Mouse (Mus musculus) adrenal gland (tissue): ENCODE data around the gene Gm8122.
"Not testable (repeated sequence)": the region's sequence is repeated elsewhere in the genome, so short reads cannot be mapped to it uniquely, and the experiment has no call there.

ENCODE experiments used
- intact Hi-C: fragments of 180-260 bp; cut with DNase I; formaldehyde crosslinking; loops from one replicate; pipeline ENCODE4 v1.15.1; 2025
- long read RNA-seq, 2 experiments: library from polyadenylated mRNA; unstranded; transcript quantifications; one replicate each; pipeline ENCODE4 v2.0.0; 2020; ENCODE audit warnings: borderline replicate concordance in 1 of 2; ENCODE audit not compliant: insufficient replicate concordance in 1 of 2

Gm8122 gene
- long read RNA-seq, experiment 1 = 0 reads
- long read RNA-seq, experiment 2 = 0 reads

GRCm38 (mm10) chr14:43235204-43235603, at the start of gene Gm8122:
Gene Gm8122 (minus strand): TSS chr14:43235304.
- intact Hi-C loops = not testable (repeated sequence)

- intact Hi-C loops = not testable (repeated sequence)
Measured at GRCm38 (mm10) chr14:43278681-43279080, 43.6 kb upstream of the Gm8122 start.

DNA sequence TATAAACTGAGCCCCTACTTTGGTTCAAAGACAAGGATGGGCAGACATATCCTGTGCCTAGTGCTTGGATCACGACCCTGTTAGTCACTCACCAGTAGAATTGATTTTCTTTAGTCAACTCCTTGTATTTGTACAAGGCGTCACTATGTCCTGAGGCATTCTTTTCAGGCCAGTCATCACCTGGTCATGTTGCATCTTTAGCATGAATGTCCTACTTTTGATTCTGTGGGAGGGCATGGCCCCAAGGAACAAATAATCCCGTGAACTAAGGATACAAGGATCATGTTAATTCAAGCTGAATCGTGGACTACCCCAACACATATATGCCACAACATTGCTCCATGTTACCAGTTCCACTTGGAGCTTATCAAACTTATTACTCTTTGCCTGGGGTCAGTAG, 43.0 kb upstream of the Gm8122 start:
- intact Hi-C loops = not testable (repeated sequence)

GRCm38 (mm10) chr14:43277468-43277867, 42.4 kb upstream of the Gm8122 start:
- intact Hi-C loops = not testable (repeated sequence)

GRCm38 (mm10) chr14:43275752-43276151, 40.6 kb upstream of the Gm8122 start:
- intact Hi-C loops = not testable (repeated sequence)

GRCm38 (mm10) chr14:43274986-43275511, 39.9 kb upstream of the Gm8122 start, which contains the start of gene Gm9732:
Gene Gm9732 (plus strand): TSS chr14:43275036.
- intact Hi-C loops = not testable (repeated sequence)

DNA sequence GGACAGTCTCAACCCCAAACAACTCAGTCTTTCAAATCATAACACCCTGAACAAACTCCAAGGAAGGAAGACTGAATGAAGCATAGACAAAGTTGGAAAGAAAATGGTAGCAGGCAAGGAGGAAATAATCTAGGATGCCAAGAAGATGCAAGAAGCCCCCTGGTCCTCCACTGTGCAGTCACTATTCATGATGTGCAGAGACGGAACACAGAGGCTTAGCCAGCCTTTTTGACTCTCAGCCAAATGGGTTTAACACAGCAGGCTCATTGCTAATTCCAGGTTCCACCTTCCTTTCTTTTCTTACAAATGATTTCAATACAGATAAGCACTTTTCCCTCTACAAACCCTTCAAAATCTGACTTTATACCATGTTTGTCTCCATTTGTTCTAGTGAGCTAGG, 38.1 kb upstream of the Gm8122 start:
- intact Hi-C loops = not testable (repeated sequence)

GRCm38 (mm10) chr14:43269211-43269610, 34.1 kb upstream of the Gm8122 start:
- intact Hi-C loops = not testable (repeated sequence)

DNA sequence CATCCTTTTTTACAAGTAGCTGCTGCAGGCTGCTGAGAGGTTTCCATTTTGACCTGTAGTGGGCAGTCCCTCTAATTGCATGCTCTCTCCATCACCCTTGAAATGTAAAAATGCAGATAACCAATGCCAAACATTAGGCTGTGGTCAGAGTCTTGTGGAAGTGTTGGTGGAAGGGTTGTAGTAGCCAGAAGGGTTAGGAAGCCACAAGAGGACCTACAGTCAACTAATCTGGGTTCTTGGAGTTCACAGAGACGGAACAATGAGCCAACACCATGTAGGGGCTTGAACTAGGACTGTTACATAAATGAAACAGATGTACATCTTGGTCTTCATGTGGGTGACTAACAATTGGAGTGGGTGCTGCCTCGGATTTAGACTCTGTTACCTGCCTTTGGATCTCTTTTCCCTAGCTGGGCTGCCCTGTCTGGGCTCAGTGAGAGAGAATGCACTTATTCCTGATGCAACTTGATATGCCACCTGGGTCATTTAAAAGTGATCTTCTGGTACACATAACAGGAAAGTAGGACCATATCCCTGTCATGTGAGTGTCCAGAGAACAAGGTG, 33.5 kb upstream of the Gm8122 start:
- intact Hi-C loops = not testable (repeated sequence)

DNA sequence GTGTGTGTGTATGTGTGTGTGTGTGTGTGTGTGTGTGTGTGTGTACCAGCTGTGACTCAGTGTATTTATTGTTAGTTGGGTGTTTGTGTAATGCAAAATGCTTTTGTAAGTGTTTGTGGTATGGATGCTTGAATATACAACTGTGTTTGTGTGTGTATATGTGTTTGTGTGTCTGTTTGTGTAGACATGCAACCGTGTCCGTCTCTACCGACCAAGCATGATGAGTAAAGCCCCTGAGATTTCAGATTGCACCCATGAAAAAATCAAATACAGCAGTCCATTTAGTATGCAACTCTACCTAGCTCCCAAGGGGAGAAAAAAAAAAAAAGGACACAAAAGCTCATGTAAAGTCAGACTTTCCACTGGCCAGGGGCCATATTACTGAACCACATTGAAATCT, 28.3 kb upstream of the Gm8122 start:
- intact Hi-C loops = not testable (repeated sequence)

GRCm38 (mm10) chr14:43258349-43258748, 23.2 kb upstream of the Gm8122 start, which contains the start of gene Gm8126:
Gene Gm8126 (plus strand): TSS chr14:43258649.
- intact Hi-C loops = not testable (repeated sequence)

DNA sequence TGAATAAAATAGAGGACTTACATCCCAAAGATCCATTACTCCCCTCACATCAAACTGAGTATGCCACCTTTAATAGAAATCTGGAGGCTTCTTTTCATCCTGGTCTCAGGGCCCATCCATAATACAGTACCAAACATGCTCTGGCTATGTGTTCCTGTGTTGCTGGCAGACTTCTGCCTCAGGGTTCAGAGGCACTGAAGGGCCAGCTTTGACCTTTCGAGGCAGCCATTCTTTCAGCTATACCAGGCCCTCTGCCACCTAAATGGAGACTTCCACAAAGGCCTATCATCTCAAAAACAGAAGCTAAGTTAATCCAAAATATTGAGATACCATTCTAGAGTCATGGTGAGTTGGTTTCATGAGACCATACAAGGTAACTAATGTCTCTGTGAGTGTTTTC, 21.4 kb upstream of the Gm8122 start:
- intact Hi-C loops = not testable (repeated sequence)

GRCm38 (mm10) chr14:43250549-43251253, 15.6 kb upstream of the Gm8122 start:
- intact Hi-C loops = not testable (repeated sequence)

DNA sequence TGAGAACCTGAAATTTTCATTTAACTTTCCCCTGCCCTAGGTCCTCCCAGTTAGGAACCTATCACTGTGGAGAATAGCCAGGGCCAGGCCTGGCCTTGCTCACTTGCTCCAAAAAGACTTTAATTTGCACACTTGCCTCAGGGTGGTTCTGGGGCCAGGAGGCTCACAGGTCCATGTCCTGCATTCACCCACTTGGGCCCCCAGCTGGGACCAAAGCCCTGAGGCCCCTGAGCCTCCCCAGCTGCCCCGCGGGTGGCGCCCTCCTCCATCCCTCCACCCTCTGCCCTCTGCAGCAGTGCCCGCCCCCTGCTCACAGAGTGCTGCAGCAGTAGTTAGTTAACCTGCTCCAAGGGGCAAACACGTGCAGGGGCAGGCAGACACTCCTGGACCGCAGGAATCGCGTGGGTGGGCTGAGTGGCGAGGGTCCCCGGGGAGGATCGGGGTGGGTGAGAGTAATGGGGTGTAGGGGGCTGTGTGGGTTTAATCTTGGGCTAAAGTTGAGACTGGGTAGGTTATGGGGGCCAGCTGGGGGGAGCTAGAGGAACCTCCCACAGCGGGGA, 14.6 kb upstream of the Gm8122 start:
- intact Hi-C loops = not testable (repeated sequence)

- intact Hi-C loops = not testable (repeated sequence)
Measured at GRCm38 (mm10) chr14:43237769-43238168, 2.7 kb upstream of the Gm8122 start.
